9 mouse cellular contexts compared by ENCODE assay signal in genomic region chr15:17195439-17195838, GRCm38 (mm10).
DNase-seq lines count a peak whose midpoint lies in the region; ATAC-seq and TF ChIP-seq lines count a peak whose summit lies in the region.
"Had no signal": no experiment of that assay in that cellular context is flagged by ENCODE, and none has a peak within 500 bp of the region (broad histone marks: within the 10 kb centered on the region; RNA-seq: fewer than 3 reads in every experiment).

No protein-coding gene starts in this region.

- H3K4me3 ChIP-seq in lung, postnatal 0 days (ENCODE audit: low read depth, low read length) = no peak overlapping the region
- no peak overlapping the region for H3K4me3 ChIP-seq in lung, adult 2 months (replicated peaks; ENCODE audit: extremely low read depth, low read depth, low read length)
- no peak overlapping the region for H3K4me3 ChIP-seq in hindbrain, postnatal 0 days (ENCODE audit: low read length)
- H3K4me3 ChIP-seq: heart, embryonic 15.5 days had no signal

- no peaks in the 10 kb centered on the region for H3K27me3 ChIP-seq in lung, postnatal 0 days (replicated peaks; ENCODE audit: insufficient read depth, low read length)
- no peaks in the 10 kb centered on the region for H3K27me3 ChIP-seq in hindbrain, postnatal 0 days (ENCODE audit: insufficient read depth, low read length)
- H3K27me3 ChIP-seq: heart, embryonic 15.5 days had no signal

- no peak for ATAC-seq in cerebellum, adult (ENCODE audit: insufficient number of reproducible peaks, low FRiP score, low TSS enrichment)
- no peak for ATAC-seq in lung, postnatal 0 days
- no peak for ATAC-seq in hindbrain, postnatal 0 days

- H3K27ac ChIP-seq in lung, postnatal 0 days (ENCODE audit: low read length) = no peak overlapping the region
- H3K27ac ChIP-seq in hindbrain, postnatal 0 days = no peak overlapping the region
- H3K27ac ChIP-seq: heart, embryonic 15.5 days had no signal

- no peaks in the 10 kb centered on the region for H3K4me1 ChIP-seq in lung, postnatal 0 days (ENCODE audit: insufficient read depth, low read depth, low read length)
- H3K4me1 ChIP-seq in lung, adult 2 months (ENCODE audit: control insufficient read depth, insufficient read depth, low read length) = no peaks in the 10 kb centered on the region
- no peaks in the 10 kb centered on the region for H3K4me1 ChIP-seq in hindbrain, postnatal 0 days (ENCODE audit: insufficient read depth, low read length)
- H3K4me1 ChIP-seq: heart, embryonic 15.5 days had no signal

- 50% methylated on average over 5 of the region's 5 CpGs for WGBS in lung, postnatal 0 days
- WGBS in lung, adult 2 months = 49% methylated on average over 5 of the region's 5 CpGs
- WGBS in hindbrain, postnatal 0 days = 57% methylated on average over 5 of the region's 5 CpGs

- TF ChIP-seq EP300 in lung, postnatal 0 days (IDR thresholded peaks at IDR 0.05) = no peak

- no peaks in the 10 kb centered on the region for H3K36me3 ChIP-seq in lung, postnatal 0 days (ENCODE audit: insufficient read depth, low read length)
- no peaks in the 10 kb centered on the region for H3K36me3 ChIP-seq in hindbrain, postnatal 0 days (ENCODE audit: insufficient read depth, low read length)
- H3K36me3 ChIP-seq: heart, embryonic 15.5 days had no signal

- no peak overlapping the region for H3K9ac ChIP-seq in lung, postnatal 0 days (replicated peaks; ENCODE audit: low read depth)
- H3K9ac ChIP-seq in hindbrain, postnatal 0 days (replicated peaks; ENCODE audit: low read length) = no peak overlapping the region
- H3K9ac ChIP-seq: heart, embryonic 15.5 days had no signal

- TF ChIP-seq POLR2A in lung, adult 2 months (IDR thresholded peaks at IDR 0.05; ENCODE audit: borderline replicate concordance, extremely low read depth, low read depth, low read length) = no peak

- peak; percentile 36; the same call in 1 of the 2 replicates for TF ChIP-seq CTCF in lung, postnatal 0 days (IDR thresholded peaks at IDR 0.05)
- no peak for TF ChIP-seq CTCF in lung, adult 2 months (IDR thresholded peaks at IDR 0.05; ENCODE audit: insufficient read depth, low read length)
- peak; percentile 68 for TF ChIP-seq CTCF in hindbrain, postnatal 0 days (IDR thresholded peaks at IDR 0.05; ENCODE audit: low read depth)

- H3K9me3 ChIP-seq in lung, postnatal 0 days (ENCODE audit: low read length) = no peaks in the 10 kb centered on the region
- no peaks in the 10 kb centered on the region for H3K9me3 ChIP-seq in hindbrain, postnatal 0 days (ENCODE audit: low read length)
- H3K9me3 ChIP-seq: heart, embryonic 15.5 days had no signal

- peak; percentile 53 to 59 for DNase-seq in cerebellum, postnatal 10 days
- no peak for DNase-seq in lung, postnatal 0 days (ENCODE audit: low spot score)
- no peak for DNase-seq in lung, adult 2 months
- peak; percentile 58 for DNase-seq in hindbrain, postnatal 0 days (ENCODE audit: low spot score)
- peak; percentile 43 for DNase-seq in retina, postnatal 1 day
- no peak for DNase-seq in spleen, adult 12 weeks (ENCODE audit: low spot score)
- no peak for DNase-seq in gastrocnemius, postnatal 36 days

- no peak overlapping the region for H3K4me2 ChIP-seq in lung, postnatal 0 days (replicated peaks; ENCODE audit: low read depth, low read length)
- no peak overlapping the region for H3K4me2 ChIP-seq in hindbrain, postnatal 0 days (ENCODE audit: low read depth, low read length)
- H3K4me2 ChIP-seq: heart, embryonic 15.5 days had no signal

- intact Hi-C loops in gastrocnemius, postnatal 36 days (cut with DNase I) = no loop called here

Comparison
In these comparisons a context has a peak if more than half of its experiments do, and no peak if none do; other contexts are left out.
1. DNase-seq: peak in cerebellum, postnatal 10 days (2 of 2), hindbrain, postnatal 0 days (single experiment) and retina, postnatal 1 day (single experiment); none in lung, postnatal 0 days (single experiment), lung, adult 2 months (single experiment), spleen, adult 12 weeks (single experiment) and gastrocnemius, postnatal 36 days (0 of 2).